Mouse (Mus musculus) kidney, adult 2 months (tissue): ENCODE measurements around the gene Fyn.

Experiments
- CTCF ChIP-seq: fragments of 200-500 bp; conservative IDR thresholded peaks from 2 replicates; pipeline ENCODE4 v1.5.1; 2011; ENCODE audit warnings: low read depth, mild to moderate bottlenecking, control low read depth, low read length, moderate library complexity, mixed read lengths; ENCODE audit not compliant: insufficient read depth, insufficient read length
- POLR2A ChIP-seq: fragments of 200-500 bp; IDR thresholded peaks from one replicate; pipeline ENCODE4 v1.6.1; 2011; ENCODE audit warnings: low read depth, low read length, control low read depth

GRCm38 (mm10) chr10:39508801-39509200 is 140.1 kb downstream of the Fyn start:
- TF ChIP-seq POLR2A (no peak), CTCF (no peak)
